Mouse (Mus musculus): Measurements from ENCODE around the gene Gpatch3. TPM values are rescaled to one million over a fixed set of nuclear protein-coding genes. Genes with fewer than 3 reads are reported as not detected.
A peak's percentile ranks its signal among the peaks of the same experiment; 100 is the strongest.

Gene Gpatch3
- polyA plus RNA-seq, 1 experiment from 2014 or later: 3.8 TPM

DNA sequence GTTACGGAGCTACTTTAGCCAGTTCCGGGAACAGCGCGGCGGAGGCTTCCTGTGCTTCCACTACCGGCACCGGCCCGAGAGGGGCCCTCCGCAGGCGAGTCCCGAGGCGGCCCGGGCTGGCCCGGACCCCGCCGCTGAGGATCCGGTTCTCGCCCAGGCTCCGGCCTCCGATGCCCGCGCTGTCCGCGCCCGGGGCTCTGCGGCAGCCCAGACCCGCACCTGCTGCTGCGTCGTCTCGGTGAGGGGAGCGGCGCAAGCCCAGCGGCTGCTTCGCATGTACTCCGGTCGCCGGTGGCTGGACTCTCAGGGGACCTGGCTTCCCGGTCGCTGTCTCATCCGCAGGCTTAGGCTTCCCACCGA, 278 bp downstream of the Gpatch3 start:
- ATAC-seq (ENCODE audit: low FRiP score, low TSS enrichment): peak; percentile 22
- peak overlapping the region; percentile 96 for H3K4me2 ChIP-seq (replicated peaks; ENCODE audit: low read depth)
- under 1% methylated on average over 40 of the region's 41 CpGs for WGBS
- no peaks in the 10 kb centered on the region; the same call in 1 of the 2 replicates for H3K4me1 ChIP-seq (replicated peaks; ENCODE audit: control insufficient read depth, insufficient read depth)
- H3K27ac ChIP-seq (replicated peaks): peak overlapping the region; percentile 88
- no peak for TF ChIP-seq CTCF (IDR thresholded peaks at IDR 0.05; ENCODE audit: low read depth)
- TF ChIP-seq EP300 (optimal IDR thresholded peaks at IDR 0.05): no peak
- H3K36me3 ChIP-seq (ENCODE audit: control insufficient read depth, insufficient read depth, low read length): peaks cover 9% of the 10 kb centered on the region; the same call in 1 of the 2 replicates
- no peaks in the 10 kb centered on the region for H3K27me3 ChIP-seq (ENCODE audit: control insufficient read depth, insufficient read depth, low read length)
- peak overlapping the region; percentile 82 for H3K4me3 ChIP-seq (ENCODE audit: low read depth, low read length)
- DNase-seq (ENCODE audit: low spot score): no peak
- H3K9me3 ChIP-seq (ENCODE audit: control insufficient read depth, low read length): no peaks in the 10 kb centered on the region
- H3K9ac ChIP-seq (ENCODE audit: low read length): peak overlapping the region; percentile 92

DNA sequence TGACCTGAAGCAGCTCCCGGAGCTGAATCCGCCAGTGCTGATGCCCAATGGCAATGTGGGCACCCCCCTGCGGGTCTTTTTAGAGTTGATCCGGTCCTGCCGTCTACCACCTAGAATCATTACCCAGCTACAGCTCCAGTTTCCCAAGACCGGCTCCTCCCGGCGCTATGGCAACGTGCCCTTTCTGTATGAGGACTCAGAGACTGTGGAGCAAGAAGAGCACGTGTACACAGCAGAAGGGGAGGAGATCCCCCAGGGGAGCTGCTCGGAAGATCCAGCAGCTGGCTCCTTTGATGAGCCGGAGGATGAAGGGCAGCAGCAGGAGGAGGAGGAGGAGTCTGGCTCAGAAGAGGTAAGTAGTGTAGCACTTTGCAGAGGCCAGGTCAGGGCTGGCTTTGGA, 3.4 kb downstream of the Gpatch3 start:
- Histone ChIP-seq H3K4me1 (replicated peaks; ENCODE audit: control insufficient read depth, insufficient read depth) (no peaks in the 10 kb centered on the region; the same call in 1 of the 2 replicates), H3K4me2 (replicated peaks; ENCODE audit: low read depth) (no peak overlapping the region), H3K9me3 (ENCODE audit: control insufficient read depth, low read length) (no peaks in the 10 kb centered on the region), H3K4me3 (ENCODE audit: low read depth, low read length) (no peak overlapping the region), H3K27ac (replicated peaks) (no peak overlapping the region), H3K27me3 (ENCODE audit: control insufficient read depth, insufficient read depth, low read length) (no peaks in the 10 kb centered on the region), H3K36me3 (ENCODE audit: control insufficient read depth, insufficient read depth, low read length) (peaks cover 10% of the 10 kb centered on the region; the same call in 1 of the 2 replicates), H3K9ac (ENCODE audit: low read length) (no peak overlapping the region)
- TF ChIP-seq EP300 (optimal IDR thresholded peaks at IDR 0.05) (no peak), CTCF (IDR thresholded peaks at IDR 0.05; ENCODE audit: low read depth) (no peak)
- no peak for DNase-seq (ENCODE audit: low spot score)
- 72% methylated on average over 12 of the region's 12 CpGs for WGBS
- ATAC-seq (ENCODE audit: low FRiP score, low TSS enrichment): no peak

GRCm38 (mm10) chr4:133583690-133584058, 9.1 kb downstream of the Gpatch3 start:
- peak; percentile 43 for ATAC-seq (ENCODE audit: low FRiP score, low TSS enrichment)
- Histone ChIP-seq H3K9ac (ENCODE audit: low read length) (peak overlapping the region; percentile 86), H3K27me3 (ENCODE audit: control insufficient read depth, insufficient read depth, low read length) (no peaks in the 10 kb centered on the region), H3K4me1 (replicated peaks; ENCODE audit: control insufficient read depth, insufficient read depth) (no peaks in the 10 kb centered on the region), H3K36me3 (ENCODE audit: control insufficient read depth, insufficient read depth, low read length) (peaks cover 13% of the 10 kb centered on the region; the same call in 1 of the 2 replicates), H3K9me3 (ENCODE audit: control insufficient read depth, low read length) (no peaks in the 10 kb centered on the region), H3K27ac (replicated peaks) (peak overlapping the region; percentile 86), H3K4me2 (replicated peaks; ENCODE audit: low read depth) (peak overlapping the region; percentile 100), H3K4me3 (ENCODE audit: low read depth, low read length) (peak overlapping the region; percentile 93)
- 56% methylated on average over 6 of the region's 6 CpGs for WGBS
- DNase-seq (ENCODE audit: low spot score): no peak
- TF ChIP-seq EP300 (optimal IDR thresholded peaks at IDR 0.05) (no peak), CTCF (IDR thresholded peaks at IDR 0.05; ENCODE audit: low read depth) (no peak)

DNA sequence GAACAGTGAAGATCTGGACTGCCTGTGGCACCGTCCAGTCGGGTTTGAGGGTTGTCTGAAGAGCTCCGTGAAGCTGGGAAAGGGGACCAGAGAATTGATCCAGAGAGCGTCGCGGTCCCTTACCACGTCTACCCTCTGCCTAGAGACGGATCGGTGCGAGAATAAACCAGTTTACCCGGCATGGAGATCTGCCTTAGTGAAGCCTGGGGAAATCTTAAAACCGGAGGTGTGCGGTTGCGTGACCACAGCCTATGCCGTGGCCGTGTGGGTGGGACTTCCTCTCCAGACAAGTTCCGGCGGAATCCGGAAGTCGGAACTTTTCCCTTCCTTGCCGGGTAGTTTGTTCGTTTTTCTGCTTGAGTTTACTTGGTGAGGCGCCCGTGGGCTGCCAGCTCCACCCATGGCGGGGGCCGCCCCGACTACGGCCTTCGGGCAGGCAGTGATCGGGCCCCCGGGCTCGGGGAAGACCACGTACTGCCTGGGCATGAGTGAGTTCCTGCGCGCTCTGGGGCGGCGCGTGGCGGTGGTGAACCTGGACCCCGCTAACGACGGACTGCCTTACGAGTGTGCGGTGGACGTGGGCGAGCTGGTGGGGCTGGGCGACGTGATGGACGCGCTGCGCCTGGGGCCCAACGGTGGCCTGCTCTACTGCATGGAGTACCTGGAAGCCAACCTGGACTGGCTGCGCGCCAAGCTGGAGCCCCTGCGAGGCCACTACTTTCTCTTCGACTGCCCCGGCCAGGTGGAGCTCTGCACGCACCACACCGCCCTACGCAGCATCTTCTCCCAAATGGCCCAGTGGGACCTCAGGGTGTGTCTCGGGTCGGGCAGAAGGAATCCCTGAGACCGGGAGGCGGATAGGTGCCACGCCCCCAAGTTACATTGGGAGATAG, 9.8 kb downstream of the Gpatch3 start, which contains the start of gene Gpn2:
Gpn2 (plus strand) TSS at position 304 of the 893 bp plus-strand sequence.
- WGBS: 1% methylated on average over 65 of the region's 65 CpGs
- peak; percentile 87 for ATAC-seq (ENCODE audit: low FRiP score, low TSS enrichment)
- no peaks in the 10 kb centered on the region for H3K27me3 ChIP-seq (ENCODE audit: control insufficient read depth, insufficient read depth, low read length)
- H3K36me3 ChIP-seq (ENCODE audit: control insufficient read depth, insufficient read depth, low read length): peaks cover 13% of the 10 kb centered on the region; the same call in 1 of the 2 replicates
- H3K9ac ChIP-seq (ENCODE audit: low read length): peak within 1 kb of the TSS; percentile 86
- peak within 1 kb of the TSS; percentile 93 for H3K4me3 ChIP-seq (ENCODE audit: low read depth, low read length)
- peak within 1 kb of the TSS; percentile 100 for H3K4me2 ChIP-seq (replicated peaks; ENCODE audit: low read depth)
- H3K4me1 ChIP-seq (replicated peaks; ENCODE audit: control insufficient read depth, insufficient read depth): no peaks in the 10 kb centered on the region
- peak within 1 kb of the TSS; percentile 86 for H3K27ac ChIP-seq (replicated peaks)
- H3K9me3 ChIP-seq (ENCODE audit: control insufficient read depth, low read length): no peaks in the 10 kb centered on the region
- TF ChIP-seq CTCF (IDR thresholded peaks at IDR 0.05; ENCODE audit: low read depth): no peak
- TF ChIP-seq EP300 (optimal IDR thresholded peaks at IDR 0.05): no peak
- DNase-seq (ENCODE audit: low spot score): peak; percentile 90

DNA sequence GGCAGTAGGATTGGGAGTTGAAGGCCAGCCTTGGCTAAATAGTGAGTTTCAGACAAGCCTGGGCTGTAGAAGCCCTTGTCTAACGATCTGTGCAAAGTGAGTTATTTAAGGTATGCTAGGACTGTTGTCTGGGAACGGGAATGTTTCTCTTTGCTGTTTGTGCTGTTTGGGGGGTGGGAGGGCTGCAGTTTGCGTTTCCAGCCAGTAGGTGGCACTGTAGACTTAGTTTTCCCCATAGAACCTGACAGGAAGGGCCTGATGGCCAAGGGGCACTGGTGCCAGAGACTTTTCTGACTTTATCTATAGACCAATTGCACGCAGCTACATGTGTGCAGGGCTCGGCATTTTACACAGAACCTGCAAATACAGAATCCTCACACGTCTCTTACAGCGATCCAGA, 18.0 kb downstream of the Gpatch3 start:
- H3K4me2 ChIP-seq (replicated peaks; ENCODE audit: low read depth): no peak overlapping the region
- no peaks in the 10 kb centered on the region for H3K9me3 ChIP-seq (ENCODE audit: control insufficient read depth, low read length)
- no peak overlapping the region for H3K4me3 ChIP-seq (ENCODE audit: low read depth, low read length)
- no peaks in the 10 kb centered on the region for H3K27me3 ChIP-seq (ENCODE audit: control insufficient read depth, insufficient read depth, low read length)
- no peak overlapping the region for H3K27ac ChIP-seq (replicated peaks)
- TF ChIP-seq CTCF (IDR thresholded peaks at IDR 0.05; ENCODE audit: low read depth) (peak; percentile 95), EP300 (optimal IDR thresholded peaks at IDR 0.05) (no peak)
- ATAC-seq (ENCODE audit: low FRiP score, low TSS enrichment) (peak; percentile 33; the same call in 1 of the 2 replicates), DNase-seq (ENCODE audit: low spot score) (peak; percentile 83)
- peaks cover 2% of the 10 kb centered on the region; the same call in 1 of the 2 replicates for H3K36me3 ChIP-seq (ENCODE audit: control insufficient read depth, insufficient read depth, low read length)
- H3K9ac ChIP-seq (ENCODE audit: low read length): no peak overlapping the region
- H3K4me1 ChIP-seq (replicated peaks; ENCODE audit: control insufficient read depth, insufficient read depth): no peaks in the 10 kb centered on the region
- 25% methylated on average over 7 of the region's 7 CpGs for WGBS

- Histone ChIP-seq H3K27ac (replicated peaks) (no peak overlapping the region), H3K27me3 (ENCODE audit: control insufficient read depth, insufficient read depth, low read length) (no peaks in the 10 kb centered on the region), H3K36me3 (ENCODE audit: control insufficient read depth, insufficient read depth, low read length) (no peaks in the 10 kb centered on the region), H3K4me3 (ENCODE audit: low read depth, low read length) (no peak overlapping the region), H3K4me1 (replicated peaks; ENCODE audit: control insufficient read depth, insufficient read depth) (no peaks in the 10 kb centered on the region), H3K4me2 (replicated peaks; ENCODE audit: low read depth) (no peak overlapping the region), H3K9ac (ENCODE audit: low read length) (no peak overlapping the region), H3K9me3 (ENCODE audit: control insufficient read depth, low read length) (no peaks in the 10 kb centered on the region)
- no peak for ATAC-seq (ENCODE audit: low FRiP score, low TSS enrichment)
- TF ChIP-seq CTCF (IDR thresholded peaks at IDR 0.05; ENCODE audit: low read depth) (no peak), EP300 (optimal IDR thresholded peaks at IDR 0.05) (no peak)
- 49% methylated on average over 7 of the region's 7 CpGs for WGBS
- DNase-seq (ENCODE audit: low spot score): no peak
Measured at GRCm38 (mm10) chr4:133595538-133595937, 21.0 kb downstream of the Gpatch3 start.

Data from stomach, postnatal 0 days (tissue).